Mouse (Mus musculus) cerebellum, adult (tissue): ENCODE results near the gene St6galnac3.
"Not testable (repeated sequence)": the region's sequence is repeated elsewhere in the genome, so short reads cannot be mapped to it uniquely, and the experiment has no call there.

ENCODE experiments used
- ATAC-seq: cut with Nextera tagmentation; 2 replicates; pipeline ENCODE4 v1.9.2; 2017; ENCODE audit warnings: mild to moderate bottlenecking, moderate library complexity, mixed read lengths; ENCODE audit not compliant: insufficient number of reproducible peaks, low FRiP score, low TSS enrichment

Gene St6galnac3

GRCm38 (mm10) chr3:153724701-153725668 is at the start of gene St6galnac3:
TSS of gene St6galnac3 (minus strand) at chr3:153725174.
- peak; percentile 89 for ATAC-seq

GRCm38 (mm10) chr3:153774568-153774967 is 49.6 kb upstream of the St6galnac3 start:
- no peak for ATAC-seq

- ATAC-seq = no peak
Measured at GRCm38 (mm10) chr3:153771479-153771878, 46.5 kb upstream of the St6galnac3 start.

GRCm38 (mm10) chr3:153770573-153770972 is 45.6 kb upstream of the St6galnac3 start:
- ATAC-seq = no peak

- no peak for ATAC-seq
Measured at GRCm38 (mm10) chr3:153769220-153769619, 44.2 kb upstream of the St6galnac3 start.

GRCm38 (mm10) chr3:153765171-153765570 is 40.2 kb upstream of the St6galnac3 start:
- no peak for ATAC-seq

- ATAC-seq = no peak
Measured at GRCm38 (mm10) chr3:153764760-153765159, 39.8 kb upstream of the St6galnac3 start.

GRCm38 (mm10) chr3:153761171-153761570 is 36.2 kb upstream of the St6galnac3 start:
- no peak for ATAC-seq

GRCm38 (mm10) chr3:153759269-153759668 is 34.3 kb upstream of the St6galnac3 start:
- ATAC-seq = no peak

GRCm38 (mm10) chr3:153756500-153756996 is 31.6 kb upstream of the St6galnac3 start:
- no peak for ATAC-seq

- ATAC-seq = not testable (repeated sequence)
Measured at GRCm38 (mm10) chr3:153755785-153756326, 30.9 kb upstream of the St6galnac3 start.

GRCm38 (mm10) chr3:153751435-153751834 is 26.5 kb upstream of the St6galnac3 start:
- no peak for ATAC-seq

- no peak for ATAC-seq
Measured at GRCm38 (mm10) chr3:153749359-153749758, 24.4 kb upstream of the St6galnac3 start.

GRCm38 (mm10) chr3:153748293-153748692 is 23.3 kb upstream of the St6galnac3 start:
- no peak for ATAC-seq

- ATAC-seq = no peak
Measured at GRCm38 (mm10) chr3:153745099-153745498, 20.1 kb upstream of the St6galnac3 start.

GRCm38 (mm10) chr3:153744447-153744846 is 19.5 kb upstream of the St6galnac3 start:
- no peak for ATAC-seq

- ATAC-seq = no peak
Measured at GRCm38 (mm10) chr3:153741800-153742199, 16.8 kb upstream of the St6galnac3 start.

- ATAC-seq = no peak
Measured at GRCm38 (mm10) chr3:153739351-153739750, 14.4 kb upstream of the St6galnac3 start.

- ATAC-seq = no peak
Measured at GRCm38 (mm10) chr3:153738421-153738820, 13.4 kb upstream of the St6galnac3 start.

- ATAC-seq = no peak
Measured at GRCm38 (mm10) chr3:153736756-153737280, 11.8 kb upstream of the St6galnac3 start.
